Mouse (Mus musculus): ENCODE data around the gene Emilin3.

GRCm38 (mm10) chr2:160940930-160941709, 29.0 kb upstream of the Emilin3 start:
- no peak for TF ChIP-seq TAL1 (IDR thresholded peaks at IDR 0.05; ENCODE audit: low read length)
- TF ChIP-seq GATA1 (IDR thresholded peaks at IDR 0.05; ENCODE audit: low read length), result no peak
